Mouse (Mus musculus): ENCODE measurements at regions not wholly inside any gene's neighbourhood (a gene's known extent, or its start where the extent isn't known, plus 50 kb on each side); places are given as distances from the start of the nearest gene placed in this dataset.
A peak's percentile ranks its signal among the peaks of the same experiment; 100 is the strongest.

DNA sequence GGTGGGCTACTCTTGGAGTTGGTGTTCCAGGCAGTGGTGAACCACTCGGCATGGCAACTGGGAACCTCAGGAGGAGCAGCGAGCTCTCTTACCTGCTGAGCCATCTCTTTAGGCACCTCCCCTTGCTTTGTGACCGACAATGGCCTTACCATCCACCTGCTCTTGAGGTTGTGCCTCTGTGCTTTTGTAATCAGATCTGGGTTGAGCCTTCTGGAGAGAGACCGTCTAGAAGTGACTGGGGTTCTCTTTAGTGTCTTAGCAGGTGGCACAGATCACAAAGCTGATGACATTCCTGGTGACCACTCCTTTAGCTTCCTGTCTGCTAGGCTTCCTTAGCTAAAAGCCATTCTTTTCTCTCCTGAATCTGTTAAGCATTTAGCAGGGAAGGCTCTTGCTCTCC lies 191.7 kb downstream of the Enc1 start:
- H3K27ac ChIP-seq (ENCODE audit: insufficient read depth, low read length) = no peak overlapping the region
- TF ChIP-seq CTCF (IDR thresholded peaks at IDR 0.05; ENCODE audit: borderline replicate concordance, insufficient read depth, low read length) (no peak), POLR2A (IDR thresholded peaks at IDR 0.05; ENCODE audit: low read depth, low read length) (no peak)
- no peak overlapping the region for H3K4me3 ChIP-seq (ENCODE audit: insufficient read depth, low read length)
- peaks cover 3% of the 10 kb centered on the region; the same call in 1 of the 2 replicates for H3K4me1 ChIP-seq (ENCODE audit: control insufficient read depth, insufficient read depth, low read length)

DNA sequence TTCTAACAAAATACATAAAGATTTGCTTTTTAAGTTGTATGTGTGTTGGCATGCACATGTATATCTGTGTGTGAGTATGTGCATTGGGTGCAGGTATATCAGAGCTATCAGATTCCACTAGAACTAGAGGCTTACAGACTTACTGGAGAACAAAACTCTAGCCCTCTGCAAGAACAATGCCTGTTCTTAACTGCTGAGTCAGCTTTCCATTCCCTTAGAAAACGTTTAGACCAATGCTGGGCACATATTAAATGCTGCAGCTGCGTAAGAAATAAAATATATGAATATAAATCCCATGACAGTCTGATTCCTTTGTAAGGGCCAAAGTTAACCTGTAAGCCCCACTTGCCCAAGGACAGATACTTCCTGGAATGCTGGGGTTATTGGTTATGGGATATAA lies 190.0 kb downstream of the Enc1 start:
- no peak for TF ChIP-seq POLR2A (IDR thresholded peaks at IDR 0.05; ENCODE audit: low read depth, low read length)
- TF ChIP-seq CTCF (IDR thresholded peaks at IDR 0.05; ENCODE audit: borderline replicate concordance, insufficient read depth, low read length) = no peak
- H3K4me3 ChIP-seq (ENCODE audit: insufficient read depth, low read length) = no peak overlapping the region
- H3K4me1 ChIP-seq (ENCODE audit: control insufficient read depth, insufficient read depth, low read length) = no peaks in the 10 kb centered on the region
- H3K27ac ChIP-seq (ENCODE audit: insufficient read depth, low read length) = no peak overlapping the region

GRCm38 (mm10) chr13:97428163-97428562 lies 187.3 kb downstream of the Enc1 start:
- TF ChIP-seq CTCF (IDR thresholded peaks at IDR 0.05; ENCODE audit: borderline replicate concordance, insufficient read depth, low read length) (no peak), POLR2A (IDR thresholded peaks at IDR 0.05; ENCODE audit: low read depth, low read length) (no peak)
- no peak overlapping the region for H3K4me3 ChIP-seq (ENCODE audit: insufficient read depth, low read length)
- H3K27ac ChIP-seq (ENCODE audit: insufficient read depth, low read length) = no peak overlapping the region
- H3K4me1 ChIP-seq (ENCODE audit: control insufficient read depth, insufficient read depth, low read length) = peaks cover 4% of the 10 kb centered on the region

GRCm38 (mm10) chr13:97427537-97427936 lies 186.6 kb downstream of the Enc1 start:
- H3K27ac ChIP-seq (ENCODE audit: insufficient read depth, low read length) = no peak overlapping the region
- no peak overlapping the region for H3K4me3 ChIP-seq (ENCODE audit: insufficient read depth, low read length)
- peaks cover 4% of the 10 kb centered on the region for H3K4me1 ChIP-seq (ENCODE audit: control insufficient read depth, insufficient read depth, low read length)
- TF ChIP-seq CTCF (IDR thresholded peaks at IDR 0.05; ENCODE audit: borderline replicate concordance, insufficient read depth, low read length) (no peak), POLR2A (IDR thresholded peaks at IDR 0.05; ENCODE audit: low read depth, low read length) (no peak)

- peaks cover 4% of the 10 kb centered on the region for H3K4me1 ChIP-seq (ENCODE audit: control insufficient read depth, insufficient read depth, low read length)
- no peak overlapping the region for H3K4me3 ChIP-seq (ENCODE audit: insufficient read depth, low read length)
- no peak overlapping the region for H3K27ac ChIP-seq (ENCODE audit: insufficient read depth, low read length)
- TF ChIP-seq CTCF (IDR thresholded peaks at IDR 0.05; ENCODE audit: borderline replicate concordance, insufficient read depth, low read length) = no peak
- TF ChIP-seq POLR2A (IDR thresholded peaks at IDR 0.05; ENCODE audit: low read depth, low read length) = no peak
These were observed 184.8 kb downstream of the Enc1 start for GRCm38 (mm10) chr13:97425731-97426130.

DNA sequence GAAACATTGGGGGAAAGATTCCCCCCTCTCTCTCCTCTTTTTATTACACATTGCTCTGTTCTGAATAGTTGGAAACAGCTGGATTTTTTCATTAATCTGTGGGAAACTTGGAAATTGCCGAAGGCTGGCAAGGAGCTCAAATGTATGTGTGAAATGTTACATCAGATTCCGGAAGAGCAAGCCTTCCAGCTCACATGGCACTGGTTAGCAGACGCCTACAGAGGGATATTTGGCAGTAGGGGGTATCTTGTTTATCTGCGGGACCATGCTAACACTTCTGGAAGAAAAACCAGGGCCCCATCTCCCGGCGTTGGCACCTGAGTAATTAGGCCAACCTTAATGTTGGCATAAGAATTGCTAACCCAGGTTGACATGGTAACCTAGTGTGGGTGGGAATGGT lies 183.0 kb downstream of the Enc1 start:
- H3K4me1 ChIP-seq (ENCODE audit: control insufficient read depth, insufficient read depth, low read length) = peaks cover 4% of the 10 kb centered on the region
- H3K27ac ChIP-seq (ENCODE audit: insufficient read depth, low read length) = peak overlapping the region; percentile 59; the same call in 1 of the 2 replicates
- H3K4me3 ChIP-seq (ENCODE audit: insufficient read depth, low read length) = no peak overlapping the region
- no peak for TF ChIP-seq CTCF (IDR thresholded peaks at IDR 0.05; ENCODE audit: borderline replicate concordance, insufficient read depth, low read length)
- TF ChIP-seq POLR2A (IDR thresholded peaks at IDR 0.05; ENCODE audit: low read depth, low read length) = no peak

DNA sequence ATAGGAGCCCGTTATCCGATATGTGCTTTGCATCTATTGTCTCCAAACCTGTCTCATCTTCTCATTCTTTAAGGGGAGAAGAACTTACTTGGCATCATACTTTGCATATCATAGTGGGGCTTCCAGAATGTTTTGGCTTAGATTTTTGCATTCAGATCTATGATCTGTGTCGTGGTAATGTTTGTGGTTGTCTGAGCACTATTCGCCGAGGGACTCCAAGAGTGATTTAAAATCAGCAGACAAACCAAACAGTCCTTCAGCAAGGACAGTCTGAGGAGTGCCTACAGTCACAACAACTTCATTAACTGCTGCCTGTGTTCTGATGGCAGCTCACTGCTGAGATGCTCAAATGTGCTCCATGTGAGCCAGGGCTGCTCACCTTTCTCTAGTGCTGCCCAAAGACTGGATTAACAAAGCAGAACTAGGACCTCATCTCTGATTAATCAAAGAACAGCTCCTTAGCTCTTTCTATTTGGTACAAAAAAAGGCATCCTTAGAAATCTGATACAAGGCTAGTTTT lies 182.5 kb downstream of the Enc1 start:
- TF ChIP-seq CTCF (IDR thresholded peaks at IDR 0.05; ENCODE audit: borderline replicate concordance, insufficient read depth, low read length) = no peak
- TF ChIP-seq POLR2A (IDR thresholded peaks at IDR 0.05; ENCODE audit: low read depth, low read length) = no peak
- Histone ChIP-seq H3K4me1 (ENCODE audit: control insufficient read depth, insufficient read depth, low read length) (peaks cover 4% of the 10 kb centered on the region), H3K4me3 (ENCODE audit: insufficient read depth, low read length) (no peak overlapping the region), H3K27ac (ENCODE audit: insufficient read depth, low read length) (peak overlapping the region; percentile 64; the same call in 1 of the 2 replicates)

- TF ChIP-seq CTCF (IDR thresholded peaks at IDR 0.05; ENCODE audit: borderline replicate concordance, insufficient read depth, low read length) (no peak), POLR2A (IDR thresholded peaks at IDR 0.05; ENCODE audit: low read depth, low read length) (no peak)
- H3K4me3 ChIP-seq (ENCODE audit: insufficient read depth, low read length) = no peak overlapping the region
- peaks cover 4% of the 10 kb centered on the region for H3K4me1 ChIP-seq (ENCODE audit: control insufficient read depth, insufficient read depth, low read length)
- no peak overlapping the region for H3K27ac ChIP-seq (ENCODE audit: insufficient read depth, low read length)
These were observed 182.0 kb downstream of the Enc1 start for GRCm38 (mm10) chr13:97422897-97423296.

GRCm38 (mm10) chr13:97421831-97422230 lies 180.9 kb downstream of the Enc1 start:
- Histone ChIP-seq H3K4me1 (ENCODE audit: control insufficient read depth, insufficient read depth, low read length) (peaks cover 4% of the 10 kb centered on the region), H3K27ac (ENCODE audit: insufficient read depth, low read length) (no peak overlapping the region), H3K4me3 (ENCODE audit: insufficient read depth, low read length) (no peak overlapping the region)
- no peak for TF ChIP-seq POLR2A (IDR thresholded peaks at IDR 0.05; ENCODE audit: low read depth, low read length)
- TF ChIP-seq CTCF (IDR thresholded peaks at IDR 0.05; ENCODE audit: borderline replicate concordance, insufficient read depth, low read length) = no peak

DNA sequence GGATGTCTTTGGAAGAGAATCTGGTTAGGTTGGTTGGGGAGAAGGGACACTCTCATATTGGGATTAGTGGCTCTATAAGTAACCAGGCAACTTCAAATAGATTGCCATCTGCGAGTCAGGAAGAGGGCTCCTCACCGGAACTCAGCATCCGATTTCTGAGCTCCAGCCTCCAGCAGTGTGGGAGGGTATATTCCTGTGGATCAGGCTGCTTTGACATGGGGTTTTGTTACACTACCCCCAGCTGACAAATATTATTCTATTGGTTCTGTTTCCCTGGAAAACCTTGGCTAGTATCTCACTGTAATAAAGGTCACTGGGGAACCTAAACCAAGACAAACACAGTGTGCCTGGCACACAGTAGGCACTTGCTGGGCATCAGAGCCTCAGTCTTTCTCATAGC lies 179.9 kb downstream of the Enc1 start:
- Histone ChIP-seq H3K4me1 (ENCODE audit: control insufficient read depth, insufficient read depth, low read length) (peaks cover 4% of the 10 kb centered on the region), H3K4me3 (ENCODE audit: insufficient read depth, low read length) (no peak overlapping the region), H3K27ac (ENCODE audit: insufficient read depth, low read length) (no peak overlapping the region)
- TF ChIP-seq POLR2A (IDR thresholded peaks at IDR 0.05; ENCODE audit: low read depth, low read length) (no peak), CTCF (IDR thresholded peaks at IDR 0.05; ENCODE audit: borderline replicate concordance, insufficient read depth, low read length) (no peak)

- Histone ChIP-seq H3K27ac (ENCODE audit: insufficient read depth, low read length) (no peak overlapping the region), H3K4me3 (ENCODE audit: insufficient read depth, low read length) (no peak overlapping the region), H3K4me1 (ENCODE audit: control insufficient read depth, insufficient read depth, low read length) (peaks cover 4% of the 10 kb centered on the region)
- no peak for TF ChIP-seq POLR2A (IDR thresholded peaks at IDR 0.05; ENCODE audit: low read depth, low read length)
- no peak for TF ChIP-seq CTCF (IDR thresholded peaks at IDR 0.05; ENCODE audit: borderline replicate concordance, insufficient read depth, low read length)
These were observed 178.2 kb downstream of the Enc1 start for GRCm38 (mm10) chr13:97419100-97419499.
